Comparison of ENCODE assay signal across 8 mouse cellular contexts in the genomic region with DNA sequence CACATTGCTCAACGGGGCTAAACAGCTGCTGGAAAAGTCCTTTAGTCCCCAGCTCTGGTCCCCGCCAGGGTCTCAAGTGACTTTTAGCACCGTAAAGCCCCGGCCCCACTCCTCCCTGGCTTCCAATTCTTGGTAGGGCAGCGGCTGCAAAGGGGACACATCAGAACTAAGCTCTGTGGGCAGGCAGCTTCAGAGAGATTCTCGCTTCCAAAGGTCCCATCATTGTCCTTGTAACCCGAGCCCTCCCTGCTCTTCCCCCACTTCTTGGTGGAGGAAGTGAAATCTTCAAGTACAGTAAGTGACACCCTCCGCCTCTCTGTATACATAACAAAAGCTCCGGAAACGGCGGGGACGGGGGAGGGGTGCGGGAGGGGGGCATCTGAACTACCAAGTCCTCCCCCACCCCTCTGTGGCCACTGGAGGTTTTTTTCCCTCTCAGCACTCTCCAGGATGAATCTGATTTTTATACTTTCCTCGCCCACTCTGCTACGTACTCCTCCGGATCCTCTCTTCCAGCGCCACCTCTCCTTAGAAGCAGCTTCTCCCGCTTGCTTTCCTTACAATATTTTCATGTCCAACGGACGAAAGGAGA. TPM values are rescaled to one million over a fixed set of nuclear protein-coding genes. Genes with fewer than 3 reads are reported as not detected.
DNase-seq lines count a peak whose midpoint lies in the region; ATAC-seq lines count a peak whose summit lies in the region.

A gene (plus strand): TSS at position 195 of the 592 bp plus-strand sequence.

- peak; percentile 64 for ATAC-seq in embryonic facial prominence, embryonic 11.5 days (replicated peaks; ENCODE audit: insufficient number of reproducible peaks, low FRiP score, low TSS enrichment, low read depth)
- peak; percentile 70 for ATAC-seq in heart, embryonic 11.5 days (replicated peaks; ENCODE audit: insufficient number of reproducible peaks, low FRiP score, low TSS enrichment)
- peak; percentile 79 for ATAC-seq in kidney, embryonic 14.5 days (ENCODE audit: low FRiP score, low TSS enrichment)
- peak; percentile 47 for ATAC-seq in liver, embryonic 12.5 days
- peak; percentile 59 for ATAC-seq in stomach, embryonic 16.5 days (ENCODE audit: insufficient read depth, low FRiP score)

- H3K27ac ChIP-seq in embryonic facial prominence, embryonic 11.5 days (replicated peaks; ENCODE audit: low read depth, low read length) = peak within 1 kb of the TSS; percentile 90
- H3K27ac ChIP-seq in heart, embryonic 11.5 days (ENCODE audit: low read depth, low read length) = peak within 1 kb of the TSS; percentile 91
- peak within 1 kb of the TSS; percentile 76 for H3K27ac ChIP-seq in kidney, embryonic 14.5 days (ENCODE audit: low read depth, low read length)
- H3K27ac ChIP-seq in liver, embryonic 12.5 days = peak within 1 kb of the TSS; percentile 49; the same call in 1 of the 2 replicates
- peak within 1 kb of the TSS; percentile 98 for H3K27ac ChIP-seq in stomach, embryonic 16.5 days (ENCODE audit: low read length)

- H3K9me3 ChIP-seq in embryonic facial prominence, embryonic 11.5 days (replicated peaks; ENCODE audit: control insufficient read depth, low read length) = no peaks in the 10 kb centered on the region
- H3K9me3 ChIP-seq in heart, embryonic 11.5 days (replicated peaks; ENCODE audit: control insufficient read depth, low read length) = no peaks in the 10 kb centered on the region
- H3K9me3 ChIP-seq in kidney, embryonic 14.5 days (ENCODE audit: control insufficient read depth, low read length) = no peaks in the 10 kb centered on the region
- H3K9me3 ChIP-seq in liver, embryonic 12.5 days (replicated peaks) = no peaks in the 10 kb centered on the region
- H3K9me3 ChIP-seq in stomach, embryonic 16.5 days (replicated peaks; ENCODE audit: control insufficient read depth, low read length) = no peaks in the 10 kb centered on the region

- under 1% methylated on average over 20 of the region's 20 CpGs for WGBS in embryonic facial prominence, embryonic 11.5 days
- 2% methylated on average over 20 of the region's 20 CpGs for WGBS in heart, embryonic 11.5 days (ENCODE audit: insufficient replicate concordance)
- under 1% methylated on average over 20 of the region's 20 CpGs for WGBS in kidney, embryonic 14.5 days
- WGBS in liver, embryonic 12.5 days (ENCODE audit: insufficient replicate concordance) = under 1% methylated on average over 20 of the region's 20 CpGs
- WGBS in stomach, embryonic 16.5 days = under 1% methylated on average over 20 of the region's 20 CpGs

- H3K4me1 ChIP-seq in embryonic facial prominence, embryonic 11.5 days (ENCODE audit: control insufficient read depth, insufficient read depth, low read length) = no peaks in the 10 kb centered on the region
- no peaks in the 10 kb centered on the region for H3K4me1 ChIP-seq in heart, embryonic 11.5 days (ENCODE audit: control insufficient read depth, insufficient read depth, low read length)
- H3K4me1 ChIP-seq in kidney, embryonic 14.5 days (ENCODE audit: control insufficient read depth, insufficient read depth, low read length) = no peaks in the 10 kb centered on the region
- 0 out of 2 replicates have a peak, but pooled peaks cover 9% of the 10 kb centered on the region for H3K4me1 ChIP-seq in liver, embryonic 12.5 days
- H3K4me1 ChIP-seq in stomach, embryonic 16.5 days (ENCODE audit: control insufficient read depth, insufficient read depth, low read length) = peaks cover 3% of the 10 kb centered on the region

- no peaks in the 10 kb centered on the region for H3K36me3 ChIP-seq in embryonic facial prominence, embryonic 11.5 days (replicated peaks; ENCODE audit: control insufficient read depth, insufficient read depth, low read depth, low read length)
- no peaks in the 10 kb centered on the region for H3K36me3 ChIP-seq in heart, embryonic 11.5 days (ENCODE audit: control insufficient read depth, insufficient read depth, low read length)
- H3K36me3 ChIP-seq in kidney, embryonic 14.5 days (ENCODE audit: control insufficient read depth, insufficient read depth, low read length) = no peaks in the 10 kb centered on the region
- H3K36me3 ChIP-seq in liver, embryonic 12.5 days = no peaks in the 10 kb centered on the region
- no peaks in the 10 kb centered on the region for H3K36me3 ChIP-seq in stomach, embryonic 16.5 days (ENCODE audit: control insufficient read depth, insufficient read depth, low read length)

- DNase-seq in 3134 (ENCODE audit: extremely low read depth, insufficient read length, low spot score) (peak; percentile 79), ZHBTc4 (ENCODE audit: low read depth, low spot score) (peak; percentile 96)
- peak; percentile 80 for DNase-seq in embryonic facial prominence, embryonic 11.5 days (ENCODE audit: low spot score)
- DNase-seq in monocyte, adult 2 months (ENCODE audit: low read depth in 1 of 2, low spot score in 2 of 2) = peak; percentile 13 to 19

- peak within 1 kb of the TSS; percentile 77 for H3K9ac ChIP-seq in embryonic facial prominence, embryonic 11.5 days (replicated peaks; ENCODE audit: low read length)
- H3K9ac ChIP-seq in heart, embryonic 11.5 days (ENCODE audit: low read depth, low read length) = peak within 1 kb of the TSS; percentile 69
- H3K9ac ChIP-seq in kidney, embryonic 14.5 days (ENCODE audit: low read depth, low read length) = peak within 1 kb of the TSS; percentile 61
- H3K9ac ChIP-seq in liver, embryonic 12.5 days = peak within 1 kb of the TSS; percentile 31; the same call in 1 of the 2 replicates
- H3K9ac ChIP-seq in stomach, embryonic 16.5 days (ENCODE audit: low read length) = peak within 1 kb of the TSS; percentile 76

- H3K27me3 ChIP-seq in embryonic facial prominence, embryonic 11.5 days (ENCODE audit: control insufficient read depth, insufficient read depth, low read length) = no peaks in the 10 kb centered on the region
- H3K27me3 ChIP-seq in heart, embryonic 11.5 days (ENCODE audit: control insufficient read depth, insufficient read depth, low read length) = no peaks in the 10 kb centered on the region
- no peaks in the 10 kb centered on the region for H3K27me3 ChIP-seq in kidney, embryonic 14.5 days (ENCODE audit: control insufficient read depth, insufficient read depth, low read length)
- H3K27me3 ChIP-seq in liver, embryonic 12.5 days (replicated peaks) = no peaks in the 10 kb centered on the region
- no peaks in the 10 kb centered on the region for H3K27me3 ChIP-seq in stomach, embryonic 16.5 days (ENCODE audit: control insufficient read depth, insufficient read depth, low read length)

- peak within 1 kb of the TSS; percentile 55 for H3K4me3 ChIP-seq in embryonic facial prominence, embryonic 11.5 days (ENCODE audit: low read depth, low read length)
- peak within 1 kb of the TSS; percentile 69 for H3K4me3 ChIP-seq in heart, embryonic 11.5 days (ENCODE audit: low read depth, low read length)
- peak within 1 kb of the TSS; percentile 51 for H3K4me3 ChIP-seq in kidney, embryonic 14.5 days (ENCODE audit: low read length)
- H3K4me3 ChIP-seq in liver, embryonic 12.5 days = peak within 1 kb of the TSS; percentile 54
- H3K4me3 ChIP-seq in stomach, embryonic 16.5 days (replicated peaks; ENCODE audit: low read length) = peak within 1 kb of the TSS; percentile 69

- H3K4me2 ChIP-seq in embryonic facial prominence, embryonic 11.5 days (ENCODE audit: low read depth, low read length) = peak within 1 kb of the TSS; percentile 85
- peak within 1 kb of the TSS; percentile 69 for H3K4me2 ChIP-seq in heart, embryonic 11.5 days
- peak within 1 kb of the TSS; percentile 82 for H3K4me2 ChIP-seq in kidney, embryonic 14.5 days (replicated peaks; ENCODE audit: low read depth, low read length)
- H3K4me2 ChIP-seq in liver, embryonic 12.5 days = peak within 1 kb of the TSS; percentile 76
- H3K4me2 ChIP-seq in stomach, embryonic 16.5 days (ENCODE audit: low read depth, low read length) = peak within 1 kb of the TSS; percentile 98

RNA-seq across cellular contexts. Expression of the gene that starts here (rescaled TPM):
- 27.9 and 31.5 TPM in 2 replicates for polyA plus RNA-seq in embryonic facial prominence, embryonic 11.5 days (2014; fragmentation: Nextera tagmentation; extraction: Ambion mirVana)
- 28.2 and 29.8 TPM in 2 replicates for polyA plus RNA-seq in heart, embryonic 11.5 days (2014; fragmentation: Nextera tagmentation; extraction: Ambion mirVana)
- polyA plus RNA-seq in kidney, embryonic 14.5 days (2014; fragmentation: Nextera tagmentation; extraction: Ambion mirVana) = 9.3 and 12.7 TPM in 2 replicates
- polyA plus RNA-seq in liver, embryonic 12.5 days (2016; fragmentation: Nextera tagmentation; extraction: Ambion mirVana) = 1.1 and 1.2 TPM in 2 replicates
- 42.1 and 44.6 TPM in 2 replicates for polyA plus RNA-seq in stomach, embryonic 16.5 days (2015; fragmentation: Nextera tagmentation; extraction: Ambion mirVana)

Comparison
In these comparisons a context has a peak if more than half of its experiments do, and no peak if none do; other contexts are left out.
1. Peak in every context shown above with its lines: DNase-seq, ATAC-seq, H3K4me3 ChIP-seq and H3K27ac ChIP-seq.
2. DNase-seq: peak in every context shown above with its lines; median percentile 96 in ZHBTc4; 80 in embryonic facial prominence, embryonic 11.5 days; 79 in 3134; 16 in monocyte, adult 2 months.